Mouse (Mus musculus) limb, embryonic 11.5 days (tissue): ENCODE data around the gene Tspyl3. TPM values are rescaled to one million over a fixed set of nuclear protein-coding genes. Genes with fewer than 3 reads are reported as not detected.

Experiments used
- ATAC-seq: fragments of 200-750 bp; cut with Nextera tagmentation; 2 replicates; pipeline ENCODE4 v1.8.0; 2017; ENCODE audit warnings: low read depth; ENCODE audit not compliant: insufficient number of reproducible peaks, low FRiP score, low TSS enrichment
- DNase-seq: peaks from one replicate; pipeline ENCODE4 v3.0.0-alpha.2; 2015; ENCODE audit warnings: low spot score
- H3K27ac ChIP-seq: fragments of 300-500 bp; sonication (generic); replicated peaks from 2 replicates; pipeline ENCODE4 v1.5.1; 2014; ENCODE audit warnings: low read depth, mild to moderate bottlenecking, low read length
- H3K27me3 ChIP-seq: fragments of 300-500 bp; sonication (generic); 2 replicates; pipeline ENCODE4 v1.6.1; 2014; ENCODE audit warnings: mild to moderate bottlenecking, low read length, mixed read lengths; ENCODE audit not compliant: control insufficient read depth, insufficient read depth
- H3K36me3 ChIP-seq: fragments of 300-500 bp; sonication (generic); 2 replicates; pipeline ENCODE4 v1.6.1; 2014; ENCODE audit warnings: mild to moderate bottlenecking, low read length, moderate library complexity, mixed read lengths; ENCODE audit not compliant: control insufficient read depth, insufficient read depth
- H3K4me1 ChIP-seq: fragments of 300-500 bp; sonication (generic); 2 replicates; pipeline ENCODE4 v1.6.1; 2014; ENCODE audit warnings: low read length, mixed read lengths; ENCODE audit not compliant: control insufficient read depth, insufficient read depth
- H3K4me2 ChIP-seq: fragments of 300-500 bp; sonication (generic); 2 replicates; pipeline ENCODE4 v1.6.1; 2014; ENCODE audit warnings: low read depth, mild to moderate bottlenecking, moderate library complexity; ENCODE audit not compliant: severe bottlenecking
- H3K4me3 ChIP-seq: fragments of 300-500 bp; sonication (generic); 2 replicates; pipeline ENCODE4 v1.5.1; 2014; ENCODE audit warnings: low read depth, low read length
- H3K9ac ChIP-seq: fragments of 300-500 bp; sonication (generic); 2 replicates; pipeline ENCODE4 v1.6.1; 2014; ENCODE audit warnings: mild to moderate bottlenecking, low read length
- H3K9me3 ChIP-seq: fragments of 300-500 bp; sonication (generic); 2 replicates; pipeline ENCODE4 v1.6.1; 2016; ENCODE audit warnings: low read length; ENCODE audit not compliant: control insufficient read depth
- WGBS: fragments of 180-500 bp; shearing (Covaris S2); extraction: QIAGEN DNeasy Blood & Tissue Kit; methylation state at CpG from one replicate; pipeline ENCODE4 v1.1.7; 2014; 5-methylcytosine and 5-hydroxymethylcytosine counted together
- polyA plus RNA-seq: library from polyadenylated mRNA; unstranded; fragments of >200 nt; fragmentation: Nextera tagmentation; extraction: Ambion mirVana; gene quantifications from 2 replicates; pipeline ENCODE4 v1.2.1, GENCODE M21; 2014

The Tspyl3 gene
- polyA plus RNA-seq, 1 experiment from 2014 or later, result 6.1 TPM

DNA sequence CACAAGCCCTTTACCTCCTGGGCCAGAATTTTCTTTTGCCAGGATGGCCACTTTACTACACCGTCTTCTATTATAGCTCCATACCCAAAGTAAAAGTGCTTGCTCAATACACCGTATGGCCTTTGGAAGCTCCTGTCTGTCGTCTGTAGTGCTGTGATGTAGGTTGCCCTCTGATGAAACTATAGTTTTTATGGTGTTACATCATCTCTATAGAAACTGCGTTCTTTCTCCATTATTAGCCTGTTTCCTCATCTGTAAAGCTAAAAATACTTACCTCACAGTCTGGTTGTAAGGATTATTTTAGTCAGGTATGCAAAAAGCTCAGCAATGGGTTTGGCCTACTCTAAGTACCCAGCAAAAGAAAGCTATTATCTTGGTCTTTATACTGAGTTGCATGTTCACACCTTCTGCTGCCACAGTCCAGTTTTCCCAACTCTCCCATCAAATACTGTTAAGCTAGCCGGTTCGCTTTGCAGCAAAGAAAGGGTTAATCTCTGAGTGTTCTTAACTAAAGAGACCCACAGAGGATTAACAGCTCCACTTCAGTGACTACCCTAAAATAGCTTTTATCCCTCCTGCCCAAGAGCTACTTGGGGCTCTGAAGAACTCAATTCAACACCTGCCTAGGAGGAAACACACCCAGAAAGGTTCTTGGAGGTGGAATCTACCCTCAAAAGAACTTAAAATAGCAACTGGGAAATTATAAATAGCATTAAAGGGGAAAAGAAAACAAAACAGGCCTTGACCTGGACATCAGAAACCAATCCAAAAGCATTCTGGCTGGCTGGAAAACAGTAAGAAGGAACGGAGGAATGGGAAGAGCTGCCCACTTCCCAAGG lies 14.0 kb upstream of the Tspyl3 start:
- no peak overlapping the region for H3K27ac ChIP-seq
- ATAC-seq, result no peak
- H3K9ac ChIP-seq, result peak overlapping the region; percentile 96
- H3K4me1 ChIP-seq, result peaks cover 11% of the 10 kb centered on the region
- H3K27me3 ChIP-seq, result no peaks in the 10 kb centered on the region
- H3K4me3 ChIP-seq, result peak overlapping the region; percentile 92
- H3K9me3 ChIP-seq, result no peaks in the 10 kb centered on the region
- H3K4me2 ChIP-seq, result peak overlapping the region; percentile 75
- peaks cover 4% of the 10 kb centered on the region for H3K36me3 ChIP-seq
- no peak for DNase-seq
- 71% methylated on average over 7 of the region's 7 CpGs for WGBS

DNA sequence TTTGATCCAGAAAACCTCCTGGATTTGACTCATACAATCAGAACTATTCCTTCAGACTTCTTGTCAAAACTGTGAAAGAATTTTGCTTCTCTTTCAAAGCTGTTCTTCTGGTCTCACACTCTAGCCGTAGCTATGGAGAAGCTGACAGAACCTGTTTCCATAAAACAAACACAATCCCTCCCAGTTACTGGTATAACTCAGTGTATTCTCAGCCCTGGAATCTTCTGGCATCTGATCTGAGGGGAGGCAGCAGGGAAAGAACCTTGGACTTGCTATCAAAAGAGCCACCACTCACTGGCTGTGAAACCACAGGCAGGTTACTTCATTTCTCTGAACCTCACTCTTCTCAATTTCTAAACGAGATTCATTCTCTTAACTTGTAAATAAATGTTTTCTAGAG lies 13.2 kb upstream of the Tspyl3 start:
- Histone ChIP-seq H3K27ac (no peak overlapping the region), H3K4me2 (no peak overlapping the region), H3K9ac (no peak overlapping the region), H3K4me3 (no peak overlapping the region), H3K4me1 (peaks cover 11% of the 10 kb centered on the region), H3K36me3 (peaks cover 8% of the 10 kb centered on the region), H3K27me3 (no peaks in the 10 kb centered on the region), H3K9me3 (no peaks in the 10 kb centered on the region)
- 83% methylated on average over 2 of the region's 2 CpGs for WGBS
- no peak for DNase-seq
- ATAC-seq, result no peak

DNA sequence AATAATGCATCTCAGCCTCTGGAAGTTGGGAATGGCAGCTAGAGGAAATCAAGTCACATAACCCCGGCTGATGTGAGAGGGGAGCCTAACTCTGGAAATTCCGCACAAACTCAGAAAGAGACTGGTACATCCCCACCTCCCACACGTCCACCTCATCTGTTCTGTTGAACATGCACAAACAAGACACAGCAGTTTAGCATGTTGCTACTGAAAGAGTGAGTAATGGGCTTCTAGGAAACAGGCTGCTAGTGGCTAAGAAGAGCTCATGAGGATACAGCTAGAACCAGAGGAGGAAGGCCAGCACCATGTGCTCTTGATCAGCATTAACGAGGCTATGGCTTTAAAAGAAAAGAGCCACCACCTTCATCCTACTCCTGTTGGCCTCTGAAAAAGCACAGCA lies 12.7 kb upstream of the Tspyl3 start:
- 63% methylated on average over 4 of the region's 4 CpGs for WGBS
- ATAC-seq, result no peak

DNA sequence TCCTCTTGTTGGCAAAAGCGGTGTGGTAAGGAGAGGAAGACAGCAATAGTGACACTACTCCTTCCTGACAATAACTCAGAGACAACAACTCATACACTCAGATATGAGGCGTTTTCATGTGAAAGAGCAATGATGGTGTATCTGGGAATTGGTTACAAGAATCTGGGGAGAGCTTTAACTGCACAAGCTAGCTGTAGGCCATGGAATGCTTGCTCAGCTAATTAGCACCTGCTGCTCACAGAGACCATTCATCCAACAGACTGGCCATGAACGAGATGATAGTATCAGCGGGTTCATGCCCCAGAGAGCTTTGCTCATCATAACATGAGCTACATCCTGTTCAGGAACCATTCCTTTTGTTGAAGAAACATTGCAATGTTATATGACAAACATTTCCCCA lies 12.0 kb upstream of the Tspyl3 start:
- Histone ChIP-seq H3K36me3 (peaks cover 12% of the 10 kb centered on the region), H3K27ac (no peak overlapping the region), H3K4me3 (no peak overlapping the region), H3K4me2 (no peak overlapping the region), H3K9ac (no peak overlapping the region), H3K9me3 (no peaks in the 10 kb centered on the region), H3K4me1 (peaks cover 11% of the 10 kb centered on the region), H3K27me3 (no peaks in the 10 kb centered on the region)
- ATAC-seq (no peak), DNase-seq (no peak)
- WGBS, result 85% methylated on average over 4 of the region's 4 CpGs

More for the DNA sequence above, 12.7 kb upstream of the Tspyl3 start:
- Histone ChIP-seq H3K4me2 (no peak overlapping the region), H3K9ac (no peak overlapping the region), H3K4me3 (no peak overlapping the region), H3K27ac (no peak overlapping the region), H3K36me3 (peaks cover 8% of the 10 kb centered on the region), H3K9me3 (no peaks in the 10 kb centered on the region), H3K4me1 (peaks cover 11% of the 10 kb centered on the region), H3K27me3 (no peaks in the 10 kb centered on the region)
- DNase-seq, result no peak

DNA sequence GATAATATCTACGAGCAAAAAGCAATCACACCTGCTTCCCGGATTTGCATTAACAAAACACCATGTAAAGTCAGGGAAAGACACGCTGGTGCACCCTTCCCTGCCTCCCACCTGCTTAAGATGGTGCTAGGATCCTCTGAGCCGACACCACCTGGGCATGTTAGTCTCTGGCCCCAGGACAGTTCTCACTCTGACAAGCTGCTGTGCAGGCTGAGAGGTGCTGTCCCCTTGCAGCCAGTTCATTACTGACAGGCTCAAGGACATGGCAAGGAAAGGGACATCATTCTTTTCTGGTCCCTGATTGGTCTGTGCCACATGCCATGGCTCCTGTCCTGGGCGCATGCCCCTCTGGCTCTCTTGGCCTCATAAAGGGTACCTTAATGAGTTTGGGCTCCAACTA lies 3.3 kb upstream of the Tspyl3 start:
- ATAC-seq, result no peak

DNA sequence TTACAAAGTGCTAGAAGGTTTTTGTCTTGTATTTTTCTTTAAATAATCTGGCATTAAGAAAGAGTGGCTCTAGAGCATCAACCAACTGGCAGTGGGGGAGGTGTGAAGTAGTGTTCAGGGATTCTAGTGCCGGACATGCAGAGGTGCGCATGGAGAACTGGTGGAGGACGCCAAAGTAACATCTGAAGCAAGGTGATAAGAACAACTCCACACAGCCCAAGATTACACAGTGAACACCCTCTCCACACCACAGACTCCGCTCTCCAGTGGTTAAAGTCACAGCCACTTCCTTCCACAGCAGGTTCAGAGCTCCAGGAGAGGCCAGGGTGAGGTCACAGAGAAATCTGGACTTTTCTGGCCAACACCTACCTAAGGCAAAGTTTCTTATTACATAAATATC lies 2.7 kb upstream of the Tspyl3 start:
- WGBS, result 94% methylated on average over 4 of the region's 4 CpGs
- peaks cover 8% of the 10 kb centered on the region for H3K4me1 ChIP-seq
- ATAC-seq, result no peak
- H3K27me3 ChIP-seq, result no peaks in the 10 kb centered on the region
- no peak overlapping the region for H3K9ac ChIP-seq
- no peaks in the 10 kb centered on the region for H3K9me3 ChIP-seq
- H3K4me3 ChIP-seq, result no peak overlapping the region
- no peak for DNase-seq
- no peak overlapping the region for H3K4me2 ChIP-seq
- no peak overlapping the region for H3K27ac ChIP-seq
- peaks cover 16% of the 10 kb centered on the region for H3K36me3 ChIP-seq

More for the DNA sequence above, 3.3 kb upstream of the Tspyl3 start:
- Histone ChIP-seq H3K27ac (no peak overlapping the region), H3K4me1 (peaks cover 8% of the 10 kb centered on the region), H3K4me2 (no peak overlapping the region), H3K4me3 (no peak overlapping the region), H3K36me3 (peaks cover 16% of the 10 kb centered on the region), H3K9ac (no peak overlapping the region), H3K9me3 (no peaks in the 10 kb centered on the region), H3K27me3 (no peaks in the 10 kb centered on the region)
- 84% methylated on average over 5 of the region's 5 CpGs for WGBS
- no peak for DNase-seq

DNA sequence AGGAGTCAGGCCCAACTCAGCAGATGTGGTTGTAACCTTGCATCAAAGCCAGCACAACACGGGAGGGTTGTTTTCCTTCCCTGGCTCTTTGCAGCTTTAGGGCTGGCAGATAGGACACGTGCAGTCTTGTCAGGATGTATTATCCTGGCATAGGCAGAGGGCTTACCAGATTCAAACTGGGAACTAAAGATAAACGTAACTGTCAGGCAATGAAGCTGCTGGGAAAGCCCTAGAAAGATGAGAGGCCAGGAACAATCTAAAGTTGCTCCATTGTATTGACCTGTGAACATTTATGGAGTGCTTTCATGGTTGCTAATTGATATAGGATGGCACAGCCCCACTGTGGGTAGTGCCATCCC lies 333 bp upstream of the Tspyl3 start:
- H3K4me2 ChIP-seq, result peak overlapping the region; percentile 81

DNA sequence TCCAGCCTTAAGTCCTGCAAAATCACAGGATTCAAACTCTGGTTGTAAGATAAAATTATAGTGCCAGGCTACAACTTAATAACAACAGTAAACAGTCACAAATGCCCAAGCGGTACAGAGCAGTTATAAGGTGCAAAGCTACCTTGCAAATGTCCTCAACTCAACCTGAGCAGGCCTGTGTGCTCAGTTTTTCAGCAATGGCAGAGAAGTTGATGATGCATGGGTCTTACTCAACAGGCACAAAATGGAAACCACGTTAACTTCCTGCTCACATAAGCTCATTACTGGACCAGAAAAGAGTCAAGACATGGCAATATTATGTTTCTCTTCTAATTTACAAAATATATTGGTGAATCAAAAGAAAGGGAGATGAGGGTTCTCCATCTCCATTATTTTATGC lies 2.7 kb downstream of the Tspyl3 start:
- no peak overlapping the region for H3K4me2 ChIP-seq
- H3K9ac ChIP-seq, result no peak overlapping the region
- no peak overlapping the region for H3K4me3 ChIP-seq
- no peak overlapping the region for H3K27ac ChIP-seq
- DNase-seq (no peak), ATAC-seq (no peak)
- WGBS, result 90% methylated on average over 2 of the region's 2 CpGs
- H3K4me1 ChIP-seq, result peaks cover 8% of the 10 kb centered on the region
- no peaks in the 10 kb centered on the region; the same call in 1 of the 2 replicates for H3K36me3 ChIP-seq
- no peaks in the 10 kb centered on the region for H3K27me3 ChIP-seq
- H3K9me3 ChIP-seq, result no peaks in the 10 kb centered on the region

More for the DNA sequence above, 333 bp upstream of the Tspyl3 start:
- ATAC-seq (no peak), DNase-seq (no peak)
- Histone ChIP-seq H3K36me3 (peaks cover 3% of the 10 kb centered on the region; the same call in 1 of the 2 replicates), H3K27me3 (no peaks in the 10 kb centered on the region), H3K9ac (peak overlapping the region; percentile 77; the same call in 1 of the 2 replicates), H3K4me3 (peak overlapping the region; percentile 47), H3K27ac (no peak overlapping the region), H3K9me3 (no peaks in the 10 kb centered on the region), H3K4me1 (peaks cover 8% of the 10 kb centered on the region)
- 3% methylated on average over 3 of the region's 3 CpGs for WGBS
